Mouse (Mus musculus): ENCODE measurements around the gene Ankrd44.

The Ankrd44 gene

DNA sequence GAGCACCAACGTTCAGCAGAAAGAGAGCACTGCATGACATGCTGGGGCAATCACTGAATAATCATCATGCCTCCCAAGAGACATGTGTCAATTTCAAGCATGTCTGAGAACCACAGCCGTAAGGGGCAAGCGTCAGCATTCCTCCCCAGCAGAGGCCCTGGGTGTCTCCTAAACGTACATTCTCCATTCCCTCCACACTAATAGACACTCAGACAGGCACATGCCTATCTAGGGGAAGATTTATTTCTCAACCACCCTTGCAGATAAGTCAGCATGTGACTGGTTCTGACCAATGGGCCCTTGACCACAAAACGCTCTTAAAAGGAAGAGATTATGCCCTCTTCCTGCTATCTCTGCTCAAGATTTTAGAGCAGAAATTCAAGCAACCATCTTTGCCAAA lies 37.7 kb downstream of the Ankrd44 start:
- no peak for DNase-seq (ENCODE audit: low read depth, low spot score)

DNA sequence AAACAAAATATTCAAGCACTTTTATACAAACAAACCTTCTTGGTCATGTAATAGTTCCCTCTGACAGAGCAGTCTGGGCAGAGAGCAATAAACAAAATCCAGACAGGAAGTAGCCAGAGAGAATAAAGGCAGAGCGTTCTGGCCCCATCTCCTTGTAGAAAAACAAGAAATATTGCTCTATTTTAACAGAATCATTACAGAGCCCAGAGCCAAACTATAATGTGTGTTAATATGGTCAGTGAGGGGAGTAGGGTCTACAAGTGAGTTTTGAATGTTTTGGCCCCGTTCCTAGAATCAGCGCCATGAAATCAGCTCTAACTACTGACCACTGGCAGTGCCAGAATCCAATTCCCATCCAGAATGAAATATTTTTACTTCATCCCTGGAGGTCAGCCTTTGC lies 38.3 kb downstream of the Ankrd44 start:
- no peak for DNase-seq (ENCODE audit: low read depth, low spot score)

DNA sequence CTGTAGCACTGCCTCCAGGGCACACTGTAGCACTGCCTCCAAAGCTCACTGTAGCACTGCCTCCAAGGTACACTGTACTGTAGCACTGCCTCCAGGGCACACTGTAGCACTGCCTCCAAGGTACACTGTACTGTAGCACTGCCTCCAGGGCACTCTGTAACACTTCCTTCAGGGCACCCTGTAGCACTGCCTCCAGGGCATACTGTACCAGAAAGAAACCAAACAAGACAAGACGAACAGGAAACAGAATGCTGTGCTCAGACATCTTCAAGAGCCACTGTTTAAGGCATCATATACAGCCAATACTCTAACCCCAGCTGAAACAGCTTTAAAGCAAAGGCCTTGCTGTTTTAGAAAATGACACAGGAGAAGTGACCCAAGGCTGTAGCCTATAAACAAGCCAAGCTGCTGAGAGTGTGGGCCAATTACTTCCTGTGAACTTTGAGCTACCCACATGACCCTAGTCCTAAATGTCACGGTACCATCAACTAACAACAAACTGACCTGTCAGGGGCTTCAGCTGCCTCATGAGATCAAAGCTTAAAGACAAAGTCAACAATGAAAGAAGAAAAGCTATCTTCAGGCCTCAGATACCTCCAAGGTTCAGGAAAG lies 43.2 kb downstream of the Ankrd44 start:
- no peak for DNase-seq (ENCODE audit: low read depth, low spot score)

DNA sequence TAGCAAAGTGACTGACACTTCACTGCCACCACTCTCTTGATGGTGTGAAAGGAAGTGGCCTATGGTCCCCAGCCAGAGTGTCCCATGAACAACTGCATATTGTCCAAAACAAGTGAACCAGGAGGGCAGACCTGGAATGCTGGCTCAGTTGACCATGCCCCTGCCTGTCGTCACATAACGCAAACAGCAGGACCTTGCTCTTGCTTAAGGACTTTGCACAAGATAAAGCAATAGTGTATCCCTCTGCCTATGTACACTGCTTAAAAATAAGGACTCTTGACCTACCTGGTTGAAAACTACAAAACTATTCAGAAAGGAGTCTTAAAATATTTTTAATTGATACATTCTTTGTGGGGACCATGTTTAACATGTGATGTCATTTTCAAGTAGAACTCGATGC lies 44.7 kb downstream of the Ankrd44 start:
- DNase-seq (ENCODE audit: low read depth, low spot score) = no peak

DNA sequence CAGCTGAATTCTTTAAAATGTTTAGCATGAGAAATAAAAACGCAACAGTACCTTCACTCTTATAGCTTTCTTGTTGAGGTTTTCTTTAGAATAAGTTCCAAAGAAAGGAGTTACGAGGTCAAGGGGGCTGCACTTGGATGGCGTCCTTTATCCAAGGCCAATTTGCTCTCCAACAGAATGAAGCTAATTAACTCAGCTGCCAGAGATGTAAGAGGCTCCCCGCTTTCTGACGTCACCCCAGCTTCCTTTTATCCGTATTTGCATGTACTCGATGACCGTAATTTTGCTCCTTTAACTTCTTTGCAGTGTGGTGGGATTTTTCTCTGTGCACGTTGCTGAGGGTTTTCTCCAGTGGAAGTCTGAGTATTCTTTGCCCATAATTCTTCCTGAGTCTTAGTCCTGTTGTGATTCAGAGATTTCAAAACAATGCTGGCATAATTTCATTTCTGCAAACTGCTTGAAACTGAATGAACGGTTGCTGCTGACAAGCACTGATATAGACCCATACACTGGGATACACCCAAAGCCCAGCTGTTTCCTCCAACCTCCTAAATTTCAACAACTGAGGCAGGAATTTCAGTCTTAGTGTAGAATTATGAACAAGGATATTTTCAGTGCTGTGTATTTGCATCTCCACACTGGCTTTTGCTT lies 48.6 kb downstream of the Ankrd44 start:
- no peak for DNase-seq (ENCODE audit: low read depth, low spot score)

DNA sequence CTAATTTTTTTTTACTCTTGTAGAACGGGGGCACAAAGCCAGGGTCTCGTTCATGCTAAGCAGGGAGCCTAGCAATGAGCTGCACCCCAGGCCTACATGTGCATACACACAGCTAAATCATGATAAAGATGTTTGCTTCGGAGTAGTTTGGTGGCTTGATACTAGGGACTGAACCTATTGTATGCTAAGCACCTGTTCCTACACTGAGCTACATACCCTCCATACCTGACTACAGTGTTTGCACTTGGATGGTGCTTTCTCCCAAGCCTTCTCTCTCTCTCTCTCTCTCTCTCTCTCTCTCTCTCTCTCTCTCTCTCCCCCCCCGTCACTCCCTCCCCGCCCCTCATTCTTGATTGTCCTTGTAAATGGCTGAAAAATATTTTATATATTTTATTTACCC lies 49.2 kb downstream of the Ankrd44 start:
- no peak for DNase-seq (ENCODE audit: low read depth, low spot score)

DNA sequence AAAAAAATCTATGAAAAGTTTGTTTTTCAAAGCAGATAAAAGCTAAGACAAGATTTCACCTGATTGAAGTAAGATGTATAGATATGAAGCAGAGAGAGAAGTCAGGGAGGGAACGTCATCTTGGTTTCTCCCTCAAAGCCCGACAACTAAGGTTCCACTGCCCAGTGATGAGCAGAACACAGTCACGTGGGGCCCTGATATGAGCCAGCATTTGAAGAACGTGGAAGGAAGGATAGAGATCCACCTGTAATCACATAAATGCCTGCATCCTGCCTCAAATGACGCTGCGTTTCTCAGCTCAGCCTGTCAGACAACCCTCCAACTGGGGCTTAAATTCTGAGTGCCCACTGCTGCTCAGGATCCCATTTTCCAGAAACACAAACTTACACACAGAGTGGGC lies 52.1 kb downstream of the Ankrd44 start:
- DNase-seq (ENCODE audit: low read depth, low spot score) = no peak

DNA sequence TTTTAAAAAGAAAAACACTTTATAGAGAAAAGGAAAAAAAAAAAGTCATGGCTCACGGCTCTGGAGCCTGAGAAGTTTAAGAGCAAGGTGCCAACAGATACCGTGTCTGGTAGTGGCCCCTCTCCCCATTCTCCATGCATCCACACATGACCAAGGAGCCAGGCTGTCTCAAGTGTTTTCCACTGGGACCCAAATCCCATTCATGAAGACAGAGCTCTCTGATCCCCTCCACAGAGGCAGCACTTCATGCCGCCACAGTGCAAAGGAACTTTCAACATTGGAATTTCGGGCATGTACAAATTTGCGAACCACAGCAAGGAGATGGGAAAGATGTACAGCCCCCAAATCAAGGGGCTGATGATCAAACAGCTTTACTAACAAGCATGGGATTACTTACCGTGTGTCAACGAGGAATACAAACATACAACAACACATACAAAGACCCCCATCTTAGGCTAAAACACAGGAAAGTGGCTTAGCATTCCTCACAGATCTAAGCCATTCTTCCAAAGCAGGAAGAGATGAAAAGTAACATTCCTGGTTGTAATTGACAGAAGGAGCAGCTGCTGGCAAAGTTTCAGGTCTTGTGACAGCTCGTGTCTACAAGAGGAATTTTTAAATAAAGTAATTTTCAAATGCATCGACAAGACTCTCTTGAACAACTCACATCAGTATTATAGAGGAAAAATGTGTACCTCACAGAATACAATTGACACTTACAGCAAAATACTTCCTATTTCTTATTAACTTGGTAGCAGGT lies 53.1 kb downstream of the Ankrd44 start:
- DNase-seq (ENCODE audit: low read depth, low spot score) = no peak

DNA sequence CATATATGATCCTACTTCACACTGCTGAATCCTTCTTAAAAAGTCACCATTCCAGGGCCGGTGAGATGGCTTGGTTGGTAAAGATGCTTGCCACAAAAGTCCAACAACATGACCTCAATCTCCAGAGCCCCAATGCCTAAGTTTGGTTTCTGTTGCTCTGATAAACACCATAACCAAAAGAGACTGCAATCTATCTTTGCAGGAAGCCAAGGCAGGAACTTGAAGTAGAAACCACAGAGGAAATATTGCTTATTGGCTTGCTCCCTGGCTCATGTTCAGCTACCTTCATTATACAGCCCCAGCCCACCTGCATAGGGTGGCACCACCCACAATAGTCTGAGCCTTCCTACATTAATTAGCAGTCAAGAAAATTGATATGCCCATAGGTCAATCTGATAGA lies 54.9 kb downstream of the Ankrd44 start:
- DNase-seq (ENCODE audit: low read depth, low spot score) = no peak

DNA sequence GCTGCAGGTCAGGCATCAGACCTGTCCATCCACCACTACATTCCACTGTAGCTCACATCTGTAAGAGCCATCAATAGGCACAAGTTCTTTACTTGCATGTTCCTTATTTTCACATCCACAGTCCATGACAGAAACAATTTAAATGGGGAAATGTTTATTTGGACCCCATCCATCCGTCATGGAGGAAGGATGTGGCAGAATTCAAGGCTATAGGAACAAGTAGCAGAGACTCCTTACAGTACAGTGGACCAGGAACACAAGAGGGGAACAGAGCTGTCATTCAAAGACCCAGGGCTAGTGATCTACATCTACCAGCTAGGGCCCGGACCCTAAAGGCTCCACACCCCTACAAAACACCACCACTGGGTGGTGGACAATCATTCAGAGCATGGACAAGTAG lies 55.6 kb downstream of the Ankrd44 start:
- no peak for DNase-seq (ENCODE audit: low read depth, low spot score)

DNA sequence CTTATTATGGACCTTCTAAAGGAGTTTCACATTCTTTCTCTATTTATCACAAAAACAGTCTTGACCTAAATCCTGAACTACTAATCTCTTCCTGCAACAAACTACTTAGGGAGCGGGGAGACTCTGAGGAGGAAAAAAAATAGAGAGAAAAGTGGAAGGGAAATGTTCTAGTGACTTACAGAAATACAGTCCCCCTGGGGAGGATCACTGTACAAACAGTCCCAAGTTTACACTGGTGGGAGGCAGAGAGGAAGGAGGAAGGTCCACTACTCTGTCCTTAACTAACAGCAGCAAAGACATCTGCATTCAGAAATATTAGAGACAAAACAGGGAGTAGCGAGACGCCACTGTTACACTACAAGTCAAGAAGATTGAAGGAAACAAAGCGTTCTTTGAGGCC lies 59.0 kb downstream of the Ankrd44 start:
- DNase-seq (ENCODE audit: low read depth, low spot score) = no peak

DNA sequence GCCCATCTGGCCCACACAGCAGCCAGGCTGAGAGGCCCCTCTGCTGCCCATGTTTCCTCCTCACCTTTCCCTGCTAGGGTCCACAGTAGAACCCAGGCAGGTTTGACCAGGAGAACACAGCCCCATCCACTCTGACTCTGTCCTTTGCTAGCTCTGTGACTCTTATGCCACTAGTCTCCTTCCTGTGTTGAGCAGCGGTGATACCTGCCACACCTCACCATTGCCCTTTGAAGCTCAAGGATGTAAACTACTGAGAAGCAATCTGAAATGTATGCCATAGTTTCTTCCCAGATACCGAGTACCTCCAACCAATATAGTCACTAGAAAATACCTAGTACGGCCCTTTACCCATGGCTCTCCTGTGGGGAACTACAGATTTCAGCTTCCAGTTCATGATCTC lies 60.1 kb downstream of the Ankrd44 start:
- DNase-seq (ENCODE audit: low read depth, low spot score) = no peak

DNA sequence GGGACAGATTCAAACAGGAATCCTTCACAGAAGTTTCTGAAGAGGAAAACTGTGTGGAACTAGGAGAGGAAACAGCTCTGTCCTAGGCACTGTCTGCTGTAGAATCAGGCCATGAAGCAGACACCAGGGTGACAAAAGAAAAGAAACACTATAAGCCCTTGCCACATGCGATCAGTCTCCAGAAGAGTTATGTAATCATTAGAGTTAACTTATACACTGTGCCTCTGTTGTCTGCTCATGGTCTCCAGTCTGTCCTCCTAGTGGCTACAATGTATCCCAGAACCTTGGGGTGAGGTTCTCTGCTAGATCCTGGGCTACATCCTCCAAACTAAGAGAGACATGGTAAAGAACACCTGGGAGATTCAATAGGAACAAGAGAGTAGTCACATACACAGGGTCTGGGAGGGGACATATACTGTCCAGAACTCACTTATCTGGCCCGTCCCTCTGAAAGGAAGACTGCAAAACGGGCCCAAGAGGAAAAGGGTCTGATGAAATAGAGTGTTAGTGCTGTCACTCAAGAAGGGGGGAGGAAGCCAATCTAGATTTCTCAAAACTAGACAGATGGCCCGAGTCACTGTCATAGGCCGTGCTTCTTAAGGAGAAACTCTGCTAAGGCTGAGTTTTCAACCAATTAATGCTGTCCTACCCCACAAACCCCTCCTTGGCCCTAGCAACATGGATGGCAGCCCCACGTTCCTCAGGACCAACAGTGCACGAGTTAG lies 61.1 kb downstream of the Ankrd44 start:
- no peak for DNase-seq (ENCODE audit: low read depth, low spot score)

DNA sequence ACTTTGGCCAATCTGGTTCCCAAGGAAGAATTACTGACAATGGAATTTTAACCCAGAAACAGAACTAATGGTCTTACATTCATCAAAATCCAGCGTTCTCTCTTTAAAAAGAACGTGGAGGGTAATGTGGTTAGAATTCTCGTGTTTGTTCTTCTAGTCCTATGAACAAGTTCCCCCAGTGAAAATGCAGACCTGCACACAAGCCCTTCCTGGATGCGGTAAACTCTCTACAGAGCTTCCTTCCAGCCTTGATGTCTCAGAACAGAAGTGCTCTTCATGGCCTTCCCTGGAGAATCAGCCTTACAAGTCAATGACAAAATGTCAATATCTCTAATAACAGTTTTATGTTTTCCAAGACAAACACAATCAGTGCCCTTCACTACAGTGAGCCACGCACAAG lies 65.8 kb downstream of the Ankrd44 start:
- DNase-seq (ENCODE audit: low read depth, low spot score) = no peak

DNA sequence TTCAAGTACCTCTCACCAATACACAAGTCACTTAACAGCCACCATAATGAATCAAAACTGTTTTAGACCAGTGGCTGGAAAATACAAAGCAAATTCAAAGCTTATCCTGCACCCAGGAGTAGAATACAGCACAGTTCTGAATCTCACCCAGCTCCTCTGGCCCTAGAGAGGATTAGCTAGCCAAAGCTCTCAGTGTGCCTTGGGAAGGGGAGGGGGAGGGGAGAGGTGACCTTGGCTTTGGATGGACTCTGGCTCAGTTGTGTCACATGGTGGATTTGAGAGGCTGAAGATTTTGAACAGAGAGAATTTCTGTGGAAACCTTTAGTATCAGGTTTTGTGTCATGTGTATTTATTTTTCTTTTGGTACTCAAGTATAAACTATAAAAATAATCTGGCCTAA lies 66.3 kb downstream of the Ankrd44 start:
- no peak for DNase-seq (ENCODE audit: low read depth, low spot score)

DNA sequence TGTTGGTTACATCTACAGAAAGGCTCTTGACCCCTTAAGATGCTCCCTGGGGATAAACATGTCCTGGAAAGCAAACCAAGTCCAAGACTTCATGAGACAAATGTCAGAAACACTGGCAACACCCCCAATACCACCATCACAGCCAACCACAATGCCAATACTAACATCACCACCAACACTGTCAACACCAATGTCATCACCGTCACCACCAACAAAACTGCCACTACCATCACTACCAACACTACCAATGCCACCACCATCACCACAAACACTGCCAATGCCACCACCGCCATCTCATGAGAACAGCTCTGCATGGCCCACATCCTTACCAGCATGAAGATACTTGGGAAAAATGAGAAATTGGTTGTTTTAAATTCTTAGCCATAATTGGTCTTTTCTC lies 67.3 kb downstream of the Ankrd44 start:
- DNase-seq (ENCODE audit: low read depth, low spot score) = no peak

DNA sequence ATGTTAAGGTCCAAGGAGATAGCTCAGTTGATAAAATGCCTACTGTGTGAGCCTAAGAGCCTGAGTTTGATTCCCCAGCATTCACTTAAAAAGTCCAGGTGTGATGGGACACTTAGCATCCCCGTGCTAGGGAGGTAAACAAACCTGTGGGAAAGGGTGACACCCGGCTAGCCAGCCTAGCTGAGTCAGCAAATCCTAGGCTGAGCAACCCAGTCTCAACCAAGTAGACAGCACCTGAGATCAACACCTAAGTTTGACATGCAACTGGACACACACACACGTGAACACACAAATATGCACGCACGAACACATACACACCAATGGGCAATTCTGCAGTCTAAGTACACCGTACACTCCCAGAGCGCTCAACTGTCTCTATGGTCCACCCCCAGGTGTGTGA lies 69.7 kb downstream of the Ankrd44 start:
- DNase-seq (ENCODE audit: low read depth, low spot score) = no peak

DNA sequence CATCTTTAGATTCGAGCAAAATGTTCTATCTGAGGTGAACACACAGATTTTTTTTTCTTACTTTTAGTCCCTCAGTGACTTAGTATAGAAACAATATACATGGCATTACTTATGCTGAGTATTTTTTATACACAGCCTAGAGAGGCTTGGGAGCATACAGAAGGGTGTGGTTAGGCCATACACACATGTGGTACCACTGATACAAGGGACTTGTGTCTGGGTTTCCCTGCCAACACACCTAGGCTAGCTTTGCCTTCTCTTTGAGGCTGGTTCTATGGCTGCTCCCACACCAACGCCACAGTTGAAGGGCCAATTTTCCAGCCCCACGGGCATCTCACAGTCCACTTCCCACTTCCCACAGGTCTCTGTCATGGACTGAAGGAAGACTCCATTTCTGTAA lies 70.2 kb downstream of the Ankrd44 start:
- DNase-seq (ENCODE audit: low read depth, low spot score) = no peak

DNA sequence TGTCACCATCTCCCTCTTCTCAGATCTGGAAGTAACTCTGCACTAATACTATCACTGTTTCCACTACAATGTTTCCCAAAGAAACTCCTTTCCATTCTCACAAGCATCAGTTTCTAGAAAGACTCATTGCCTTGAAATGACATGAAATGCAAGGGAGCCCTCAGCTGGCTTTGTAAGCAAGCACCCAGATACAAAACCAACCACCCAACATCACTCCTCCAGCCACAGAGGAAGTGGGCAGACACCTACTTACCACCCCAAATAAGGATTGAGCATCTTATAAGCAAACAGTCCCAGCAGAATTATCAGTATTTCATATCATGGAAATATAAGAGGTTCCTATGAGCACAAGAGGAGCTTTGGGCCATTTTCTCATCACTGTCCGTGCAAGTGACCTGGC lies 71.8 kb downstream of the Ankrd44 start:
- DNase-seq (ENCODE audit: low read depth, low spot score) = no peak

DNA sequence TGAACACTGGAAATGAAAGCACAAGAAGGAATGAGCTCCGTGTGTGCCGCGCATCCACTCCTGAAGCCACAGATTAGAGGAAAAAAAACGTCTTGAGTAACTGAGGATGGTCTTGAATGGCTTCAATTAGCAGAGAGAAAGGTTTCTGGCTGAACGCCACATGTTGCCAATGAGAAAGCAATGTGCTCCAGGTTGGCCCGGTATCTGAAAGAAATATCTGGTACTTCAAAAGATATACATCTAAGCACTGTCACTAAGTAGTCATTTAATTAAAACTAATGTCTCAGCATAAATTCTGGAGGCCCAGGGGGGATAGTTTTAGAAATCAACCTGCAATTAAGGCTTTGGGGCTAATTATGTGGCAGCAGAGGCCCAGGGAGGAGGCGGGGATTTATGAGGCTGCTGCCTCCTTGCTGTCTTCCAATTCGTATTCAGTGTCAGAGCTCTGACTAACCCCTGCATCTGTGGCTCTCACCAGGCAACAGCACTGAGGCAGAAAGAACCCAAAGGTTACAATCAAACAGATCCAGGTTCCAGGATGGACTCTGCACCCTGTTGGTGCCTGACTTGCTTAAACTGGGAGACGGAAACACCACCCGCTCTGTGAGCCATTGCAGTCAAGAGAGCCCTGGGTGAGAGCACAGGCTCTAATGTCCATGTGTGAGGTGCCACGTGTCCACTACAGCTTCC lies 72.7 kb downstream of the Ankrd44 start:
- no peak for DNase-seq (ENCODE audit: low read depth, low spot score)

DNA sequence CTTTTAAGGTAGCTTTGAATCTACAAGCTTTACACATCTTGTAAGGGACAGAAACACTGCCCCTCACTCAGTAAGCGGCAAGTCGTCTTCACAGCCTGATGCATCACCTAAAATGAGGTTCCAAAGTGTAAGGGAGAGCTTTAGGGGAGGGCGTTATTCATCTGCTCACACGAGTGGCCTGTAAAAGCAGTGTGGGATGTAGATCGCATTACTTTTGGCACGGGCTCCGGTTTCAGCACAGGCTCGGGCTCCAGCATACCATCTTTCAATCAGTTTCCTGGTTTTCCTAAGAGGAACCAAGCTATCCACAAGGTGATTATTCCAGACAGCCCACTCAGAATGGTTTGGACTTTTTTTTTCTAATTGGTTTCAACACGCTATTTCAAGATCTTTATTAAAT lies 74.6 kb downstream of the Ankrd44 start:
- peak; percentile 43 for DNase-seq (ENCODE audit: low read depth, low spot score)

DNA sequence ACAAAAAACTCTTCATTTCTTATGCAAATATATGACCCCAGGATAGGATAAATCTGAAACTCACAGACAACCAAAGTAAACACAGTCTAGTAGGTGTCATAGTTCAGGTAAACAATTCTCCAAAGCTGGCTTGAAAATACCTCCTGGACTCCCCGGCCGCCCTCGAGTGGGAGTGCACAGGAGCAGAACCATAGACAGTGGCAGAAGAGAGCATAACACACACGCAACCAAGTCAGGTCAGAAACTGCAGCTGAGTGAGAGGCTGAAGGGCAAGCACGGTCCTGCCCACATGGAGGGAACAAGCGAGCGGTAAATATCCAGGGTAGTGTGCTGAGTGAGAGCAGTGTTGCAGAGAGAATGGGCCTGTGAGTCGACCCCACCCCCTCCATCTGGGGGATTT lies 76.1 kb downstream of the Ankrd44 start:
- DNase-seq (ENCODE audit: low read depth, low spot score) = no peak
